Mouse (Mus musculus) liver, postnatal 0 days (tissue): Measurements from ENCODE around the gene Psg16.

Experiments
- CTCF ChIP-seq: sonication (generic); IDR thresholded peaks from 2 replicates; pipeline ENCODE4 v1.5.1; 2016; ENCODE audit warnings: antibody characterized with exemption, low read depth
- EP300 ChIP-seq: IDR thresholded peaks from 2 replicates; pipeline ENCODE4 v1.6.1; 2016; ENCODE audit warnings: antibody characterized with exemption, low read depth, mild to moderate bottlenecking

- no peak for TF ChIP-seq CTCF
- TF ChIP-seq EP300 = no peak
Observed at GRCm38 (mm10) chr7:17025505-17025894, 48.3 kb upstream of the Psg16 start.
